Mouse (Mus musculus) forelimb bud, embryonic 11.5 days (tissue): ENCODE data around the gene Ptar1.
"Not testable (repeated sequence)": the region's sequence is repeated elsewhere in the genome, so short reads cannot be mapped to it uniquely, and the experiment has no call there.

Experiments used
- DNase-seq: peaks from one replicate; pipeline ENCODE4 v3.0.0-alpha.2; 2012; ENCODE audit warnings: low read depth, low spot score

Gene Ptar1

GRCm38 (mm10) chr19:23687296-23688021, at the start of gene Ptar1:
Gene Ptar1 (plus strand): TSS chr19:23687429.
- peak; percentile 89 for DNase-seq

GRCm38 (mm10) chr19:23643819-23644218, 43.4 kb upstream of the Ptar1 start:
- DNase-seq, result no peak

- no peak for DNase-seq
These were observed 41.9 kb upstream of the Ptar1 start for GRCm38 (mm10) chr19:23645347-23645746.

- DNase-seq, result no peak
These were observed 39.9 kb upstream of the Ptar1 start for GRCm38 (mm10) chr19:23647308-23647707.

GRCm38 (mm10) chr19:23652644-23653043, 34.6 kb upstream of the Ptar1 start, which contains the start of gene 1700028P14Rik:
Gene 1700028P14Rik (minus strand): TSS chr19:23652812.
- peak; percentile 58 for DNase-seq

GRCm38 (mm10) chr19:23653154-23653553, 34.1 kb upstream of the Ptar1 start:
- DNase-seq, result no peak

- DNase-seq, result no peak
These were observed 29.8 kb upstream of the Ptar1 start for GRCm38 (mm10) chr19:23657261-23657932.

- DNase-seq, result no peak
These were observed 28.9 kb upstream of the Ptar1 start for GRCm38 (mm10) chr19:23658350-23658749.

GRCm38 (mm10) chr19:23664083-23664482, 23.1 kb upstream of the Ptar1 start:
- DNase-seq, result no peak

- DNase-seq, result no peak
These were observed 19.0 kb upstream of the Ptar1 start for GRCm38 (mm10) chr19:23668142-23668655.

GRCm38 (mm10) chr19:23673021-23673420, 14.2 kb upstream of the Ptar1 start:
- DNase-seq, result no peak

- DNase-seq, result not testable (repeated sequence)
These were observed 11.6 kb upstream of the Ptar1 start for GRCm38 (mm10) chr19:23675656-23676055.

- DNase-seq, result no peak
These were observed 300 bp upstream of the Ptar1 start for GRCm38 (mm10) chr19:23686962-23687295.

GRCm38 (mm10) chr19:23688421-23688946, 1.3 kb downstream of the Ptar1 start:
- DNase-seq, result peak; percentile 38

GRCm38 (mm10) chr19:23694344-23694743, 7.1 kb downstream of the Ptar1 start:
- DNase-seq, result no peak

- no peak for DNase-seq
These were observed 10.6 kb downstream of the Ptar1 start for GRCm38 (mm10) chr19:23697861-23698260.

GRCm38 (mm10) chr19:23698366-23698765, 11.1 kb downstream of the Ptar1 start:
- no peak for DNase-seq

GRCm38 (mm10) chr19:23699131-23699530, 11.9 kb downstream of the Ptar1 start:
- no peak for DNase-seq

- no peak for DNase-seq
These were observed 15.7 kb downstream of the Ptar1 start for GRCm38 (mm10) chr19:23702896-23703295.

- no peak for DNase-seq
These were observed 18.2 kb downstream of the Ptar1 start for GRCm38 (mm10) chr19:23705383-23705782.

GRCm38 (mm10) chr19:23746506-23746905, 59.3 kb downstream of the Ptar1 start:
- no peak for DNase-seq

GRCm38 (mm10) chr19:23757011-23757410, 69.8 kb downstream of the Ptar1 start:
- DNase-seq, result no peak
